Mouse (Mus musculus): ENCODE results near the gene Micu1. TPM values are rescaled to one million over a fixed set of nuclear protein-coding genes. Genes with fewer than 3 reads are reported as not detected.

The Micu1 gene
- polyA plus RNA-seq, 1 experiment, result 41.8 TPM

GRCm38 (mm10) chr10:59879255-59880028 lies 177.2 kb downstream of the Micu1 start, which contains the start of gene Dnajb12:
TSS of gene Dnajb12 (plus strand) at chr10:59879556.
- Histone ChIP-seq H3K4me1 (ENCODE audit: control insufficient read depth, insufficient read depth, insufficient read length, low read length) (no peaks in the 10 kb centered on the region; the same call in 1 of the 2 replicates), H3K27ac (replicated peaks; ENCODE audit: low read depth, low read length) (peak within 1 kb of the TSS; percentile 93), H3K4me3 (ENCODE audit: insufficient read depth, low read depth, low read length) (peak within 1 kb of the TSS; percentile 85)

DNA sequence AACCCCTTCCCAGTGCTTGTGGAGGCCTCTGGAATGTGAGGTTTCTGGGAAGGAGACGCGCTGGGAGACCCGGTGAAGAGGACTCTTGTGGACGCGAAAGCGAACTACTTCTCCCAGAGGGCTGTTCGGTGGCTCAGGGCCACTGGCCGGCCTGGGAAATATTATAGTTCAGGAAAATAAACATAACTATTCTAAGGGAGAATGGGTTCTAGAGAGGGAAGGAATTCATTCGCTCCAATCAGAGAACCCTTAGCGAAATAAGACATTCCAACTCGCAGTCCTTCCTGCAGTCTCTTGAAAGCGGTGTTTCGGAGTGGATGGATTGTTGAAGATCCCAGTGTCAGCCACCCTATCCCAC lies 177.7 kb downstream of the Micu1 start:
- peak overlapping the region; percentile 93 for H3K27ac ChIP-seq (replicated peaks; ENCODE audit: low read depth, low read length)
- peaks cover 4% of the 10 kb centered on the region; the same call in 1 of the 2 replicates for H3K4me1 ChIP-seq (ENCODE audit: control insufficient read depth, insufficient read depth, insufficient read length, low read length)
- H3K4me3 ChIP-seq (ENCODE audit: insufficient read depth, low read depth, low read length), result peak overlapping the region; percentile 85

- H3K4me1 ChIP-seq (ENCODE audit: control insufficient read depth, insufficient read depth, insufficient read length, low read length), result peaks cover 10% of the 10 kb centered on the region; the same call in 1 of the 2 replicates
- no peak overlapping the region for H3K27ac ChIP-seq (replicated peaks; ENCODE audit: low read depth, low read length)
- no peak overlapping the region; the same call in 1 of the 2 replicates for H3K4me3 ChIP-seq (ENCODE audit: insufficient read depth, low read depth, low read length)
Measured at GRCm38 (mm10) chr10:59880837-59881236, 178.6 kb downstream of the Micu1 start.

- H3K4me3 ChIP-seq (ENCODE audit: insufficient read depth, low read depth, low read length), result no peak overlapping the region
- peaks cover 10% of the 10 kb centered on the region for H3K4me1 ChIP-seq (ENCODE audit: control insufficient read depth, insufficient read depth, insufficient read length, low read length)
- no peak overlapping the region for H3K27ac ChIP-seq (replicated peaks; ENCODE audit: low read depth, low read length)
Measured at GRCm38 (mm10) chr10:59884327-59885173, 182.3 kb downstream of the Micu1 start.

GRCm38 (mm10) chr10:59885174-59886080 lies 183.2 kb downstream of the Micu1 start:
- peaks cover 10% of the 10 kb centered on the region for H3K4me1 ChIP-seq (ENCODE audit: control insufficient read depth, insufficient read depth, insufficient read length, low read length)
- no peak overlapping the region for H3K4me3 ChIP-seq (ENCODE audit: insufficient read depth, low read depth, low read length)
- H3K27ac ChIP-seq (replicated peaks; ENCODE audit: low read depth, low read length), result no peak overlapping the region

- H3K4me1 ChIP-seq (ENCODE audit: control insufficient read depth, insufficient read depth, insufficient read length, low read length), result peaks cover 10% of the 10 kb centered on the region
- no peak overlapping the region for H3K4me3 ChIP-seq (ENCODE audit: insufficient read depth, low read depth, low read length)
- no peak overlapping the region for H3K27ac ChIP-seq (replicated peaks; ENCODE audit: low read depth, low read length)
Measured at GRCm38 (mm10) chr10:59886081-59886466, 183.8 kb downstream of the Micu1 start.

- Histone ChIP-seq H3K27ac (replicated peaks; ENCODE audit: low read depth, low read length) (no peak overlapping the region), H3K4me3 (ENCODE audit: insufficient read depth, low read depth, low read length) (no peak overlapping the region), H3K4me1 (ENCODE audit: control insufficient read depth, insufficient read depth, insufficient read length, low read length) (peaks cover 10% of the 10 kb centered on the region)
Measured at GRCm38 (mm10) chr10:59887432-59887831, 185.2 kb downstream of the Micu1 start.

DNA sequence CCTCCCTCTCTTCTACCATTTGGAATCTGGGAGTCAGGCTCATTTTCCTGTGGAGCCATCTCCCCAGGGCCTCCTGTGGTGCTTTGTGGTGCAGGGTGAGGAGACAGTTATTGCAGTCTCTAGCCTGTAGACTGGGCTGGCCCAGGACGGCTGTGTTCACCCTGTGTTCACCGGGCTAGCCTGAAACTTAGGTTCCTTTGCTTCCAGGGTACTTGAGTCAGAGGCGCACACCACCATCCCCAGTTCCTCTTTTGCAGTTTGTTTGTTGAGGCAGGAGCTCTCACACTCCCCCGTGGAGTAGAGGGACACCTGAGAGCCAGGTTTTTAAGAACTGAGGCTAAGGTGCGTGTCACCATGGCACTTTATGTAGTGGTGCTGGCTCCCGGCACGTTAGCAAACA lies 187.1 kb downstream of the Micu1 start:
- Histone ChIP-seq H3K4me1 (ENCODE audit: control insufficient read depth, insufficient read depth, insufficient read length, low read length) (peaks cover 10% of the 10 kb centered on the region), H3K4me3 (ENCODE audit: insufficient read depth, low read depth, low read length) (no peak overlapping the region), H3K27ac (replicated peaks; ENCODE audit: low read depth, low read length) (no peak overlapping the region)

- Histone ChIP-seq H3K4me3 (ENCODE audit: insufficient read depth, low read depth, low read length) (no peak overlapping the region), H3K4me1 (ENCODE audit: control insufficient read depth, insufficient read depth, insufficient read length, low read length) (peaks cover 5% of the 10 kb centered on the region), H3K27ac (replicated peaks; ENCODE audit: low read depth, low read length) (no peak overlapping the region)
Measured at GRCm38 (mm10) chr10:59889953-59890751, 187.9 kb downstream of the Micu1 start.

DNA sequence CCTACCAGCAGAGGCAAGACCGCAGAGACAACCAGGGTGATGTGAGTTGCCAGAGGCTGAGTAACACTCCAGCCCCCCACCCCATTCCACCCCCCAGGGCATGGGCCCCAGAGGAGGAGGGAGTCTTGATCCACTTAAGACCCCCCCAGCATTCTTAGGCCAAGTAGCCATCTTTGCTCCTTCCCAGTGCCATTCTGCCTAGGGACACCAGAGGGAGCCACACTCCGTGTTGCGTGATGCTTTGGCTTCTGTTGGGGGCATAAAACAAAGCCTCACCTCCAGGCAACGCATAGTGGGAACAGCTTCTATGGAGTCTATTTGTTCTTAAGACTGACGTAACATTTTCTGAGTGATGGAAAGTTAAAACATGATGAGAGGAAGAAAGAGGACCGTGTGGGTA lies 190.7 kb downstream of the Micu1 start:
- Histone ChIP-seq H3K27ac (replicated peaks; ENCODE audit: low read depth, low read length) (no peak overlapping the region), H3K4me3 (ENCODE audit: insufficient read depth, low read depth, low read length) (no peak overlapping the region), H3K4me1 (ENCODE audit: control insufficient read depth, insufficient read depth, insufficient read length, low read length) (peaks cover 8% of the 10 kb centered on the region)

DNA sequence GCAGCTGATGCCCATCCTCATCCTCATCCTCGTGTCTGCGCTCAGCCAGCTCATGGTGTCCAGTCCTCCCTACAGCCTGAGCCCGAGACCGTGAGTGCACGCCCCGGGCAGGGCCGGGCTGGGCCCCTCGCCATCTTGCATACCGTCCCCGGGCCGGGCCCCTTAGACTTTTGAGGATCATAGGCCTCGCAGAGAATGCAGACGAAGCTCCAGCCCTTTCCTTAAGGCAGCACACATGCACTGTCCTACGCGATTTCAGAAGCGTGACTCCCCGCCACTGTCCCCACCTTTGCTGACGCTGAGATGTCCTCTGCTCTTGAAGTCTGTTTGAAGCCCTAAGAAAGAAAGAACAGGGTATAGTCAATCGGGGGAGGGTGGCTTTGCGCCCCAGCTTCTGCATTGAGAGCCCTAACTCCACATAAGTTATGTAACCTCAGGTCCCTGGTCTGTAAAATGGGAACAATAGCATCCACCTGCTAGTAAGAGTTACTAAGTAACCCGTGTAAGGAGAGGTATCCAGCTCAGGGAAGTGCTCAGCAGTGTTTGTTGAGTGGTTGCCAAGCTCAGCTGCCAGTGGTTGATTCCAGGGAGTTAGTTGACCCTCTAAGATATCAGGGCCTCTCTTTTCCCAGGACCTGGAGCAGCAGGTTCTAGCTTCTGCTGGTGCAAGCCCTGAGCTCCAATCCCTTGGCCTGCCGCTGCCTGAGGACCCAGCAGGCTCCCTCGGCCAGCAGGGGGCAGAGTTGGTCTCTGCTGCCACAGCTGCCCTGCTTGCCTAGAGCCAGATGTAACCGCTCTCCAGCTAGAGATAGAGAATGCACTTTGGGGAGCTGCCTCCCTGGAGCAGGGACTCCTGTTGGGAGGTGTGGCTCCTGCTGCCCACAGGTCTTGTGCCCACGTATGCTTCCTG lies 192.2 kb downstream of the Micu1 start:
- no peak overlapping the region for H3K27ac ChIP-seq (replicated peaks; ENCODE audit: low read depth, low read length)
- peaks cover 17% of the 10 kb centered on the region for H3K4me1 ChIP-seq (ENCODE audit: control insufficient read depth, insufficient read depth, insufficient read length, low read length)
- H3K4me3 ChIP-seq (ENCODE audit: insufficient read depth, low read depth, low read length), result no peak overlapping the region

GRCm38 (mm10) chr10:59895460-59896186 lies 193.3 kb downstream of the Micu1 start:
- Histone ChIP-seq H3K4me1 (ENCODE audit: control insufficient read depth, insufficient read depth, insufficient read length, low read length) (peaks cover 19% of the 10 kb centered on the region), H3K4me3 (ENCODE audit: insufficient read depth, low read depth, low read length) (no peak overlapping the region), H3K27ac (replicated peaks; ENCODE audit: low read depth, low read length) (0 out of 2 replicates have a peak overlapping the region, but pooled peaks have one; percentile 5)

DNA sequence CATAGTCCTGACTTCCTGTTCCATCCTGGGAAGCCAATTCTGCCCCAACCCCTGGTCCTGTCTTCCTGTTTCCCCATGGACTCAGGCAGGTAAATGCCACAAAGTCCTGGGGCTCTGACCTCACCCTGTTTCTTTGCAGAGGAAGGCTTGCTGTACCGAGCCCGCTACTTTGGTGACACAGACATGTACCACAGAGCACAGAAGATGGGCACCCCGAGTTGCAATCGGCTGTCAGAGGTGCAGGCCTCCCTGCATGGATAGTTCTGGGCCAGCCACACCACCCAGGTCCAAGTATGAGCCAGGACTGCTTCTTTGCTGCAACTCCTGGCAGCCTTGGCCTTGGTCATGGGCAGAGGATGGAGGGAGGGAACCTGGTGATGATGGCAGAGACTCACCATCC lies 193.9 kb downstream of the Micu1 start:
- Histone ChIP-seq H3K27ac (replicated peaks; ENCODE audit: low read depth, low read length) (peak overlapping the region; percentile 5; the same call in 1 of the 2 replicates), H3K4me1 (ENCODE audit: control insufficient read depth, insufficient read depth, insufficient read length, low read length) (peaks cover 22% of the 10 kb centered on the region)

More for the DNA sequence above, 193.9 kb downstream of the Micu1 start:
- H3K4me3 ChIP-seq (ENCODE audit: insufficient read depth, low read depth, low read length), result no peak overlapping the region
